Comparison of ENCODE assay signal across 7 mouse cellular contexts in genomic region chr15:26619221-26619620, GRCm38 (mm10).
DNase-seq lines count a peak whose midpoint lies in the region; ATAC-seq and TF ChIP-seq lines count a peak whose summit lies in the region.

No protein-coding gene starts in this region.

- no peaks in the 10 kb centered on the region for H3K9me3 ChIP-seq in embryonic facial prominence, embryonic 11.5 days (replicated peaks; ENCODE audit: control insufficient read depth, low read length)
- H3K9me3 ChIP-seq in intestine, postnatal 0 days (ENCODE audit: control insufficient read depth): no peaks in the 10 kb centered on the region

- TF ChIP-seq POLR2A in kidney, adult 2 months (IDR thresholded peaks at IDR 0.05; ENCODE audit: low read depth, low read length): no peak

- H3K4me2 ChIP-seq in embryonic facial prominence, embryonic 11.5 days (ENCODE audit: low read depth, low read length): no peak overlapping the region
- no peak overlapping the region for H3K4me2 ChIP-seq in intestine, postnatal 0 days (replicated peaks; ENCODE audit: low read depth)

- no peak for TF ChIP-seq CTCF in kidney, adult 2 months (conservative IDR thresholded peaks at IDR 0.05; ENCODE audit: insufficient read depth, insufficient read length, low read depth, low read length)
- TF ChIP-seq CTCF in intestine, postnatal 0 days (IDR thresholded peaks at IDR 0.05; ENCODE audit: low read depth): no peak

- H3K27ac ChIP-seq in kidney, adult 2 months (ENCODE audit: insufficient read depth, low read depth, low read length): no peak overlapping the region
- no peak overlapping the region for H3K27ac ChIP-seq in embryonic facial prominence, embryonic 11.5 days (replicated peaks; ENCODE audit: low read depth, low read length)
- H3K27ac ChIP-seq in intestine, postnatal 0 days (ENCODE audit: low read depth, low read length): no peak overlapping the region

- peak; percentile 35 for DNase-seq in kidney, adult 2 months
- no peak for DNase-seq in kidney, adult 11 months
- peak; percentile 30 for DNase-seq in adrenal gland, adult 2 months
- peak; percentile 45 for DNase-seq in embryonic facial prominence, embryonic 11.5 days (ENCODE audit: low spot score)
- peak; percentile 27 to 58 for DNase-seq in kidney, postnatal 36 days
- DNase-seq in urinary bladder, postnatal 25 days (ENCODE audit: low spot score): peak; percentile 22

- no peaks in the 10 kb centered on the region for H3K36me3 ChIP-seq in kidney, adult 2 months (ENCODE audit: control insufficient read depth, insufficient read depth, low read length)
- no peaks in the 10 kb centered on the region for H3K36me3 ChIP-seq in embryonic facial prominence, embryonic 11.5 days (replicated peaks; ENCODE audit: control insufficient read depth, insufficient read depth, low read depth, low read length)
- H3K36me3 ChIP-seq in intestine, postnatal 0 days (ENCODE audit: control insufficient read depth, insufficient read depth): no peaks in the 10 kb centered on the region

- H3K27me3 ChIP-seq in kidney, adult 2 months (replicated peaks; ENCODE audit: control insufficient read depth, insufficient read depth, low read length): no peaks in the 10 kb centered on the region
- no peaks in the 10 kb centered on the region for H3K27me3 ChIP-seq in embryonic facial prominence, embryonic 11.5 days (ENCODE audit: control insufficient read depth, insufficient read depth, low read length)
- no peaks in the 10 kb centered on the region for H3K27me3 ChIP-seq in intestine, postnatal 0 days (replicated peaks; ENCODE audit: control insufficient read depth, insufficient read depth, low read length)

- WGBS in kidney, adult 2 months: 50% methylated on average over 7 of the region's 7 CpGs
- WGBS in embryonic facial prominence, embryonic 11.5 days: 62% methylated on average over 7 of the region's 7 CpGs
- 34% methylated on average over 7 of the region's 7 CpGs for WGBS in intestine, postnatal 0 days

- no peaks in the 10 kb centered on the region for H3K4me1 ChIP-seq in kidney, adult 2 months (ENCODE audit: control insufficient read depth, insufficient read depth, low read length)
- H3K4me1 ChIP-seq in embryonic facial prominence, embryonic 11.5 days (ENCODE audit: control insufficient read depth, insufficient read depth, low read length): no peaks in the 10 kb centered on the region
- H3K4me1 ChIP-seq in intestine, postnatal 0 days (replicated peaks; ENCODE audit: control insufficient read depth, insufficient read depth, low read length): no peaks in the 10 kb centered on the region

- ATAC-seq in embryonic facial prominence, embryonic 11.5 days (replicated peaks; ENCODE audit: insufficient number of reproducible peaks, low FRiP score, low TSS enrichment, low read depth): no peak
- no peak for ATAC-seq in intestine, postnatal 0 days

- no peak overlapping the region for H3K9ac ChIP-seq in embryonic facial prominence, embryonic 11.5 days (replicated peaks; ENCODE audit: low read length)
- no peak overlapping the region for H3K9ac ChIP-seq in intestine, postnatal 0 days (ENCODE audit: low read depth, low read length)

- no peak overlapping the region for H3K4me3 ChIP-seq in kidney, adult 2 months (ENCODE audit: insufficient read depth, low read depth, low read length)
- H3K4me3 ChIP-seq in embryonic facial prominence, embryonic 11.5 days (ENCODE audit: low read depth, low read length): no peak overlapping the region
- H3K4me3 ChIP-seq in intestine, postnatal 0 days (ENCODE audit: low read depth, low read length): no peak overlapping the region
